Mouse (Mus musculus): ENCODE data around the gene Cap2.

Gene Cap2

GRCm38 (mm10) chr13:46565913-46566312 is 64.3 kb downstream of the Cap2 start:
- DNase-seq (ENCODE audit: low read depth): no peak

DNA sequence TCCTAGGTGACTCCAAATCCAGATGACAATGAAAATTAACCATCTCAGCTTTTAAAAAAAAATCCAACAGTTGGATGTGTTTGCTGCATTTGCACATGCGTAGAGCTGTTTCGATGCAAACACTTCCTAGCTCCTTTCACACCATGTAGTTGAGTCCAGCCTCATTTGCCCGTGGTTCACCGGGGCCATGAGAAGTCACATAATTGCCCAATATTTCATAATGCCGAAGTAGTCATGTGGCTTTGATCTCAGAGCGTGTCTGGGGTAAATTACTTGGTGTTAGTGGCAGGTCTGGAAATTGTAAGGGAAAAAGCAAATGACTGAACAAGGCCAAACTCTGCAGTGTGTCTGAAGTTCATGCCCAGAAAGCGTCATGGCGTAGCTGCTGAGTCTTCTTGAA is 67.8 kb downstream of the Cap2 start:
- DNase-seq (ENCODE audit: low read depth): no peak

- no peak for DNase-seq (ENCODE audit: low read depth)
Measured at GRCm38 (mm10) chr13:46571141-46571592, 69.5 kb downstream of the Cap2 start.

- DNase-seq (ENCODE audit: low read depth): no peak
Measured at GRCm38 (mm10) chr13:46571961-46572647, 70.5 kb downstream of the Cap2 start.

DNA sequence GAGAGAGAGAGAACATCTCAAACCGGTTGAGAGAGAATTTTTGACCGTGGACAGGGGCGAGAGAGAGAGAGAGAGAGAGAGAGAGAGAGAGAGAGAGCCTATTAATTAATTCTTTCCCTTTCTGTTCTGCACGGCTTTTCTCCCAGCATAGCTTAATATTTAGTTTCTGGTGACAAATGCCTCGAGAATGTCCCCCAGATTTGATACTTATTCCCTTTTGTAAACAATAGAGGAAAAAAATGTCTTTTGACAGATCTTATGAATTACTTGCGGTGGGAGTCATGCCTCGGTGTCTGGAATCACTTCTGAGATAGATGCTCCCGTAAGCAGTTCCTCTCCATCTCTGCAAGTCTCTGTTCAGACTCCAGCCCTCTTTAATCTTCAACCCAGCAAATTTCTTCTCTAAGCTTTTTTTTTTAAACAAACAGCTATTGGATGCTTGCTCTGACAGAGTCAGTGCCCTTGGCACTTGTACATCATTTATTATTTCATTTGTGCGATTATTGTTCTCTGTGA is 71.1 kb downstream of the Cap2 start:
- DNase-seq (ENCODE audit: low read depth): no peak

GRCm38 (mm10) chr13:46574201-46574600 is 72.6 kb downstream of the Cap2 start:
- DNase-seq (ENCODE audit: low read depth): no peak

GRCm38 (mm10) chr13:46574707-46575106 is 73.1 kb downstream of the Cap2 start:
- no peak for DNase-seq (ENCODE audit: low read depth)

DNA sequence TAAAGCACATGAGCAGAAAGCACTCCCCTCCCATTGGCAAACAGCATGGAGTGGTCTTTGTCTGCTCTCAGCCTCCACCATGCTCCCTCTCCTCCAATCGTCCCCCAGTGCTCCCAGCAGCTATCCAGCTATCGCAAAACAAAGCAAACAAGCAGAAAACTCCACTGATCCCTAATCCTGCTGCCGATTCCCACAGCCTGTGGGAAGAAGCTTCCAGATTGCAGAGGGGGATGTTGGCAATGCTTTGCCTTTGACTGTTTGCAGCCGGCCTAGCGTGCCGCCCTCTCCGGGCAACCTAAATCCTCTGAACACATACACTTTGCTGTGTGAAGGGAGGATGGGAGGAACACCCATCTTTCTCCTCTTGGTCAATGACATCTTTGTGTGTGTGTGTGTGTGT is 83.2 kb downstream of the Cap2 start:
- DNase-seq (ENCODE audit: low read depth): no peak

DNA sequence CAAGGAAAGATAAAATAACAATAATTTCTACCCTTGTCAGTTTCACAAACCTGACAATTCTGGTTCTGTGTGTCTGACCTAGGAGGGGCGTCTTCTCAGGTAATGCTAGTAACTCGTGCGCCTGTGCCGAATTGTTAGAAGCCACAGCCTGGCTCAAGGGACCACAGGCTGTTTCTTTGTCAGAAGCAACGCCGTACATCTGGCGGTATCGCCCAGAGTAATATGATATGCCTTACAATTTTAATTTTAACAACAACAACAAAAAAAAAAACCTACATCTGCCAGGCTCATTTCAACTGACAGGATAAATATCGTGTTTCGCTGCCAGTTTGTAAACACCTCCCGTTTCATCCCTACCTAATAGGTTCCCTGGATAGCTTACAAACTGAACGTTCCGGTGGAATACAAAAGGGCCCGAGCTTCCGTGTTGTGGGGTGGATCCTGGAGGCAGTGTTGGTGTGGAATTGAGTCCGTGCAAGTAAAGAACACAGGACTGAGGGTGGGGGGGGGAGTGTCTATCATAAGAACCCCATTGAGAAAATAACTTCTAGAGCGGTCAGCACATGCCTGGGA is 86.2 kb downstream of the Cap2 start:
- DNase-seq (ENCODE audit: low read depth): no peak

GRCm38 (mm10) chr13:46588606-46589005 is 87.0 kb downstream of the Cap2 start:
- DNase-seq (ENCODE audit: low read depth): no peak

- no peak for DNase-seq (ENCODE audit: low read depth)
Measured at GRCm38 (mm10) chr13:46590885-46591284, 89.2 kb downstream of the Cap2 start.

DNA sequence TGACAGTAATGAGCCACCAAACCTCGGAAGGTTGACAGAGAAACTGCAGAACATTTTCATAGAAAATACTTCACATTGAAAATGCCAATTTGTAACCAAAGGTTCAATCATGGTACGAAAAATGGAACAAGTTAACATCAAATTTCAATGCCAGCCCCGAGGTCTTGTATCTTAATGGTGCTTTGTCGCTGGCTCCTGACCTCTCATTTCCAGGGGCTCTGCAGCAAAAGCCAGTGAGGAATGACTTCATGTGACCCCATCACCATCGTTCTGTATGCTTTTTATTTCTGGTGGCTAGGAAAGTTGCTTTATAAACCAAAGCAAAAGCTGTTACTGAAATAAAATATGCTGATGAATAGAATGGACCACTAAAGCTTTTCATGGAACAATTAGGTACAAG is 99.0 kb downstream of the Cap2 start:
- no peak for DNase-seq (ENCODE audit: low read depth)

DNA sequence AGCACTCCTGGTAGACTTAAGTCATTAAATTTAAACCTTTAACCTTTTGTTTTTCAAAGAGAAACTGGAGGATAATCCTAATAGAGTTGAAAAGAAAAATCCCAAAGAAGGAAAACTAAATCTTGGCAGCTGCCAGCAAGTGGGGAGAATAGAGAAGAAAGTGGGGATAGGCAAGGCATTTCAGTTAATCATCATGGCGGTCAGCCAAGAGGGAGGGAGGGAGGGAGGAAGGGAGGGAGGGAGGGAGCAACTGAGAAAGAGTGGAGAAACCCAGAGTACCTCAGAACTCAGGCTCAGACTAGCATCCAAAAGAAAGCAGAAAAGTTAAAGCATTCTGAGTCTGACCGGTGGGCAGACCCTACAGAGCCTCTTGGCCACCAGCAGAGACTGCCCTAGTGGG is 99.7 kb downstream of the Cap2 start:
- DNase-seq (ENCODE audit: low read depth): no peak

DNA sequence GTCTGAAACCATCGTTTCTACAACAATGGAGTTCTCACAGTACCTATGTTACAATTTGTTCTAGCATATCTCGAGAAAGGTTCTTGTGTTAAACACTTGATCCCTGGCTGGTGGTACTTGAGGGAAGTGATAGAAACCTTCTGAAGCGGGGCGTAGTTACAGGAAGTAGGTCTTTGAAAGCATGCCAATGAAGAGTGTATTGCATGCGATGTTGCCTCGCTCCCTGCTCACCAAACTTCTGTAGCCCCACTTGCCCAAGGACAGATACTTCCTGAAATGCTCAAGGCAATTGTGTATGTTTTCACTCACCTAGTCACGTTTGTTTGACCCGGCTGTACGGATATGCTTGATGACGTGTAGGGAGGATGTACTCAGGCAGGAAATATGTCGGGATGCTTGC is 101.0 kb downstream of the Cap2 start:
- no peak for DNase-seq (ENCODE audit: low read depth)

DNA sequence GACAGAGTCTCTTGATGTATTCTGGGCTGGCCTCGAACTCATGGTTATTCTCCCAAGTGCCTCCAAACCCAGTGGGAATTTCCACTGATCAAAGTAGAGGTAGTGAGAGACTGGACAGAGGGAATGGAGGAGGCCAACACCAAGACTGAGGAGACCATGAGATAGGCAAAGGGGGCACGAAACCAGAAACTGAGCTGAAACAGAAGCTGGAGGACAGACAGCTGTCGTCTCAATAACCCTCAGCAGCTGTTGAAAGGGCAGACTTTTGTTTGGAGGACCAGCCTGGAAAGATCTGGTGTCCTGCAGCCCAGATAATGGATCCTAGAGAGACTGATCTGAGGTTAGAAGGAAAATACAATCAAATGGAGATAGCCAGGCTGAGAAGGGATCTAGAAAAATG is 109.4 kb downstream of the Cap2 start:
- DNase-seq (ENCODE audit: low read depth): no peak

- peak; percentile 14 for DNase-seq (ENCODE audit: low read depth)
Measured at GRCm38 (mm10) chr13:46613694-46614272, 112.1 kb downstream of the Cap2 start.

GRCm38 (mm10) chr13:46616673-46617362 is 115.2 kb downstream of the Cap2 start:
- no peak for DNase-seq (ENCODE audit: low read depth)

GRCm38 (mm10) chr13:46619633-46620032 is 118.0 kb downstream of the Cap2 start:
- DNase-seq (ENCODE audit: low read depth): no peak

DNA sequence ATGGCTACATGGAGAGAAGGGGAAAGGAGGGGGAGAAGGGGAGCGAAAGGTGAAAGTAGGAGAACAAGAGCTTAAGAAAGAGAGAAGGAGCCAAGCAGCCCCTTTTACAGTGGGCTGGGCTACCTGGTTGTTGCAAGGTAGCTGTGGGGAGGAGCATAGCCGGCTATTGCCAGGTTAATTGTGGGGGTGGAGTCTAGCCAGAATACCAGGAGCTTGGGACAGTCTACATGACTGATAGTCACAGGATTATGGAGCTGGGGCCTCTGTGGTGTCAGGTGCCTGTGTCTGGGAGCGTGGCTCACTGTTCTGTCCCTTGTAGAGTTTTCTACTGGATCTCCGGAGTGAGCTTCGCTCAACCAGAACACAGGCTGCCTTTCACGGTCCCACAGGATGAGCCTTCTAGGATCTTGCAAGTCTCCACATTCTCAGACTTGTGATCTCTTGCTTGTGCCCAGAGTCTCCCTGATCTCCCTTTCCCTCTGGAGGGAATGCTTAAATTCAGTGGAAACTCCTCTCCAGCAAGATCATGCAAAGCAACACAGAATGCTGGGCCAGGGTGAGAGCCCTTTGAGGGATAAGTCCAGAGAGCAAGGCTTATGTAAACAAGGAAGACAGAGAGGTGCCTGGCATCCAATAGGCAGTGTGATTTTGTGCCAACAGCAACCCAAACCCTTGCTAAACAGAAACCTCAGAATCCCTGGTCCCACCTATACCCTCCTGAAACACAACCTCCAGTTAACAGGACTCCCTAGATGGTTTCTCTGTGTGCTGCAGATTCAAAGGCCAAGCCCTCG is 119.5 kb downstream of the Cap2 start:
- DNase-seq (ENCODE audit: low read depth): no peak

DNA sequence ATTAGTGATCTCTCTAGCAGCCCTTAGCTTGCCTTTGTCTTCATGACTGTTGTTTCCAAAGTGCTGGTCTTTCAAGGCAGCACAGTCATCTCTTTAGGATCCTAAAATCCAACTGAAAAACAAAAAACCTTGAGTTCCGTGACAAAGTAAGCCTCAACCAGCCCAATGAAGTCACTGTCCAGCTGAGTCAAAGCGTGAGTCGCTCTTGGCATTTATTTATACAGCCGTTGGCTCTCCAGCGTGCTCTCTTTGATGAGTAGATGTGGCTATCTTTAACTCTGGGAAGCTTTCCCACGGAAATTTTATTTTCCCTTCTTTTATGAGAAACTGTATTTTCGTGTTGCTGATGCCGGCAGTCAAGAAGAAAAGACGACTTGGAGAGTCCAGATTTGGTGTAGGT is 125.0 kb downstream of the Cap2 start:
- peak; percentile 32 for DNase-seq (ENCODE audit: low read depth)

DNA sequence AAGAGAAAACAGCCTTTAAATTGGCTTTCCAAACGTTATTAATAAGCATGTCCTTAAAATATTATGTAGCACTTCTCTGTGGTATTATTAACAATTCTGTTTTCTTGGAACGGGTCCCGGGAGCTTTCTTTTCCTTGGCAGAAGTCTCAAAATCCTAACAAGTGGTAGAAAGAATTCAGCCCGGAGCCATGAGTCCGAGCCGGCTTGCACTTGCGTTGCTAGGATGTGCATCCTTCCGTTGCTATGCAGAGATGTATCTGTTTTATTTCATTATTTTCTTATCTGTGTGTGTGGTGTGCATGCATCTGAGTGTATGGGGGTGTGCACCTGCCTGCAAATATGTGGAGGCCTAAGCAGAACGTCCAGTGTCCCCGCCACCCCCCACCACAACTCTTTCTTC is 126.2 kb downstream of the Cap2 start:
- DNase-seq (ENCODE audit: low read depth): peak; percentile 24

GRCm38 (mm10) chr13:46629391-46629790 is 127.7 kb downstream of the Cap2 start:
- DNase-seq (ENCODE audit: low read depth): no peak
